Mouse (Mus musculus) brain, embryonic 14.5 days (tissue): ENCODE data around the gene Med4.

Experiments used
- CTCF ChIP-seq: fragments of 200-500 bp; IDR thresholded peaks from 2 replicates; pipeline ENCODE4 v1.5.1; 2012; ENCODE audit warnings: inconsistent platforms, mild to moderate bottlenecking, moderate library complexity, borderline replicate concordance; ENCODE audit not compliant: insufficient read depth, insufficient read length; ENCODE audit errors: extremely low read depth
- POLR2A ChIP-seq: fragments of 200-500 bp; IDR thresholded peaks from 2 replicates; pipeline ENCODE4 v1.6.1; 2012; ENCODE audit warnings: mild to moderate bottlenecking, inconsistent platforms, borderline replicate concordance; ENCODE audit not compliant: poor library complexity, insufficient read depth, insufficient read length, severe bottlenecking; ENCODE audit errors: extremely low read depth

- TF ChIP-seq POLR2A (no peak), CTCF (no peak)
These were observed 49.2 kb upstream of the Med4 start for GRCm38 (mm10) chr14:73460514-73461134.
